Mouse (Mus musculus): ENCODE measurements at regions not wholly inside any gene's neighbourhood (a gene's known extent, or its start where the extent isn't known, plus 50 kb on each side); places are given as distances from the start of the nearest gene placed in this dataset.

DNA sequence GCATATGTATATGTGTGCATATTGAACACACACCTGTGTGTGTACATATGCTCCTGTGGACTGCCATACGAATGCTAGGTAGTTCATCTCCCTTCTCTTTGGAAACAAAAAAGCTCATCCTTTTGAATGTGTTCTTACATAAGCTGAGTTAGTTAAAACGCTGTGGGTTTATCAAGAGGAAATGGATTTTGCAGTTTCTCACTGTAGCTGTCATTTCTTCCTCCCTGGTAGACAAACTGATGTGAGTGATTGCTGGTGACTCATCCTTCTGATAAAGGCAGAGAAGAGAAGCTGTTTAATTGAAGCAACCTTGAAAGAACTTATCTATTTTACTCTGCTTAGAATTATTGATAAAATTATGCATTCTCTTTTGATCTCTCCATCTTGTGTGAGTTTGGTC lies 173.6 kb upstream of the Fam49a start:
- 74% methylated on average over 2 of the region's 2 CpGs for WGBS
- Histone ChIP-seq H3K9me3 (no peaks in the 10 kb centered on the region), H3K4me3 (replicated peaks) (no peak overlapping the region), H3K9ac (replicated peaks) (no peak overlapping the region), H3K27me3 (no peaks in the 10 kb centered on the region), H3K36me3 (no peaks in the 10 kb centered on the region), H3K4me1 (replicated peaks) (no peaks in the 10 kb centered on the region), H3K27ac (no peak overlapping the region), H3K4me2 (no peak overlapping the region)
- no peak for ATAC-seq (ENCODE audit: insufficient number of reproducible peaks, insufficient read depth, low FRiP score, low TSS enrichment, low read depth)
